Mouse (Mus musculus): ENCODE results near the gene Mtf1. TPM values are rescaled to one million over a fixed set of nuclear protein-coding genes. Genes with fewer than 3 reads are reported as not detected.

Gene Mtf1
- total RNA-seq, 2 experiments from 2014 or later: 44.4 to 50.7 TPM

DNA sequence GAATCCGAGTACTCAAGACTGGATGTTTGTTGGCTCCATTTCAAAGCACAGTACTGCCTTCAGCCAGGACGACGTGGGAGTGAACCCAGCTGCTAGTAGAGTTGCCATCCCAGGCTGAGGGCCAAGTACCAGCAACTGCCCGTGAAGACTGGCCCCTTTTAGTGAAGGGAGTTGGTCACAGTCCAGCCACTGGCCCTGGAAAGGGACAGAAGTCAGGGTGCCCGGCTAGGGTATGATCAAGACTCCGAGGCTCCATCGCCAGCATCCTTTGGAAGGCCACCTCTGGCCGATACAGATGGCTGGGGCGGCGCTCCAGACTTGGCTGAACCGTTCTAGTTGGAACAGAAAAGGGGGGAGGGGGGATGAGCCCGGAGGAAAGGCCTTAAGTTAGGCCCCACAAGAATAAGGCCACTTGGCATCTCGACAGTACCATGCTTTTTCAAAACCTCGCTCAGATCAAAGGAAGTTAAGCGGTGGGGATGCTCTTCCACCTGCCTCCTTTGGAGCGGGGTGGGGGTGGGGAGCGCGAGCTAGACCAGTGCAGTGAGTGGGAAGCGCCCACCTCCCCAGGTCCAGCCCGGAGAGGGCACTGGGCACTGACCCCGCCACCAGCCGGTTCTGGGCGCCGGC is 47.8 kb downstream of the Mtf1 start:
- ATAC-seq (replicated peaks; ENCODE audit: low FRiP score, low TSS enrichment, poor library complexity, severe bottlenecking): no peak

DNA sequence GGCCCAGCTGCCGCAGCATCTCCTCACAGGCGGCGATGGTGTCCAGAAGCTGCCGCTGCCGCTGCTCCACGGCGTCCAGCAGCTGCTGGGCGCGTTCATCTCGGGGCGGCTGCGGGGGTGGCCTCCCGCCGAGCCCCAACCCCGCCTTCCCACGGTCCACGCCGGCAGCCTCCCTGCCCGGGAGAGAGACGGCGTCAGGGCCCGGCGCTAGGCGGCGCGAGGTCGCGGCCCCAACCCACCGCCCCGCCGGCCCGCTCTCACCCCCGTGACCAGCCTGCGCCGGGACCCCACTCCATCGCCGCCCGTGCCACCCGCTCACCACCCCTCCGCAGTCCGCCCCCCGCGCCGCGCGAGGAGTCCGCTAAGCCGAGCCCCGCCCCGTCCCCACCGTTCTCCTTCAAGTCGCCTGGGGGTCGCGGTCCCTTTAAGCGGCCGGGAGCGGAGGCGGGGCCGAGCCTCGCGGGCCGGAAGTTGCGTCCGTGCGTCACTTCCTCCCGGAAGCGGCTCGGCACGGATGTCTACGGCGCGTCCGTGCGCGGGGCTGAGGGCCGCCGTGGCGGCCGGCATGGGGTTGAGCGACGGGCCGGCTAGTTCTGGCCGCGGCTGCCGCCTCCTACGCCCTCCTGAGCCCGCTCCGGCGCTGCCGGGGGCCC is 48.5 kb downstream of the Mtf1 start, which contains the start of gene Yrdc:
TSS of gene Yrdc (plus strand) at position 419 of the 653 bp plus-strand sequence.
- peak; percentile 73 for ATAC-seq (replicated peaks; ENCODE audit: low FRiP score, low TSS enrichment, poor library complexity, severe bottlenecking)

DNA sequence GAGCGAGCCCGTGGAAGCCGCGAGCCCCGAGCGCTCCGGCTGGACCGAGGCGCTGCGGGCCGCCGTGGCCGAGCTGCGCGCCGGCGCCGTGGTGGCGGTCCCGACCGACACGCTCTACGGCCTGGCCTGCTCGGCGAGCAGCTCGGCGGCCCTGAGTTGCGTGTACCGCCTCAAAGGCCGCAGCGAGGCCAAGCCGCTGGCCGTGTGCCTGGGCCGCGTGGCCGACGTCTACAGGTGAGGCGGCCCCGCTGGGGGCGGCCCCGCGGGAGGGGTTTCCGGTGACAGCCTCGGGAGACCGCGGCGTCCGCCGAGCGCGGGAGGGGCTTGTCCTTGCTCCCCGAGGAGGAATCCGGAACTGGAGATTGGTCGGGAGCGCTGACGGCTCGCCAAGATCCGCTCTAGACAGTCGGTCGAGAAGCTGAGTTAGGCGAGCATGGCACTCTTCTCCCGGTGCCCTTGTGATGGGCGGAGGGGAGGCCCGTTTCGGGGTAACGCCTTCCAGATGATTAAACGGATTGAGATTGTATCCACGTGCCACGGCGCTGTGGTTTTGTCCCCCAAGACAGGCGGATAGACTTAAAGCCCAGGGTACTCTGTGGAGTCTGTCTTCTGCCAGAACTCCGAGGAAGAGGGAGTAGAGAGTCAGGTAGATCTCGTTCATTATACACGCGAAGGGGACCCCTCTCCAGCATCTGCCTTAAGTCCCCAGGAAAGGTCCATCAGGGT is 49.2 kb downstream of the Mtf1 start, which contains the start of gene 1110065P20Rik:
TSS of gene 1110065P20Rik (minus strand) at position 264 of the 726 bp plus-strand sequence.
- ATAC-seq (replicated peaks; ENCODE audit: low FRiP score, low TSS enrichment, poor library complexity, severe bottlenecking): peak; percentile 45

DNA sequence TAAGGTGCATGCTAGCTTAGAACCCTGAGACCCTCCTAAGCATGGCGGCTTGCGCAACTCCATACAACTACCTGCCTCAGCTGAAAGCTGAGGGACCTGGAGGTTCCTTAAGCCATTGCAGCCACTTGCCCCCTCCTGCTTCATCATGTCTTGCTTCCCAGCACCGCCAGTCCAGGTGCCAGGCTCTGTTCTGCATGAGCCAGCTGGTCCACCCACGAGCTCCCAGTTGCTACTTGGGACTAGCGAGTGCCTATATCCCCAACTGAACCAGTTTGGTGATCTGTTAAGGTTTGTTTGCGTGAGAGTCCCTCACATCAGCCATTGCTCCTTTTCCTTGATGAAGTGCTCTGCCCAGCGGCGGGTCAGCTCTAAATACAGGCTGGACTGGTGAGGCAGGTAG is 54.4 kb downstream of the Mtf1 start:
- ATAC-seq (replicated peaks; ENCODE audit: low FRiP score, low TSS enrichment, poor library complexity, severe bottlenecking): no peak

DNA sequence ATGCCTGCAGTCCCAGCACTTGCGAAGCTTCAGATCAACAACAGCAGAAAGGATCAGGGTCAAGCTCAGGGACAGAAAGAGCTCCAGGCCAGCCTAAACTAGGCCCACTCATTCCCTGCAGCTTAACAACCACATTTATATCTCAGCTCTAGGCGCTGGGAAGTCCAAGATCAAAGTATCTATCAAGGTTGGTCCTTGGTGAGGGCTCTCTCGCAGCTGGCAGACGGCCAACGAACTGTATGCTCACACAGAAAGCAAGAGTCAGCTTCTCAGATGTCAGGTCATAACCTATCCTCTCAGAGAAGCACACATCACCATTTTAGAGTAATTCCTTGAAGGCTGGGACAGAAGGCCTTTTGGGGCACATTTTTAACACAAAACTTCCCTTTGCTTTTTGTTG is 56.5 kb downstream of the Mtf1 start:
- ATAC-seq (replicated peaks; ENCODE audit: low FRiP score, low TSS enrichment, poor library complexity, severe bottlenecking): no peak

DNA sequence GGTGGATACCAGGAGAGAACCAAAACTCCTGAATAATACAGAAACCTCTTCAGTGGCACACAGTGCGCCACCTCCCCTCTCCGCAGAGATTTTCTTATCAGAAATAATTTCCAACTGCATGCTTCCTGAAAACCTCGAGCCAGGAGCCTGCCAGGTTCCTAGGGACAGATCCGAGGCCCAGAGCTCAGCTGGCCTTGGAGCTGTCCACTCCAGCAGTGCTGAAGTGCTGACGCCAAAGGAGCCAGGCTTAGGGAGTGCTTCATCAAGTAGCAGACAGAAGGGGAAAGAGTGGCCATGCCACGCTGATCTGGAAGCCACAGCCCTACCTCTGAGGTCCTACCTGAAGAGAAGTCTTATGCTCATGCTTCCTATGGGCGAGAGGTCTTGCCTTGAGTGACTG is 58.5 kb downstream of the Mtf1 start:
- peak; percentile 81 for ATAC-seq (replicated peaks; ENCODE audit: low FRiP score, low TSS enrichment, poor library complexity, severe bottlenecking)

DNA sequence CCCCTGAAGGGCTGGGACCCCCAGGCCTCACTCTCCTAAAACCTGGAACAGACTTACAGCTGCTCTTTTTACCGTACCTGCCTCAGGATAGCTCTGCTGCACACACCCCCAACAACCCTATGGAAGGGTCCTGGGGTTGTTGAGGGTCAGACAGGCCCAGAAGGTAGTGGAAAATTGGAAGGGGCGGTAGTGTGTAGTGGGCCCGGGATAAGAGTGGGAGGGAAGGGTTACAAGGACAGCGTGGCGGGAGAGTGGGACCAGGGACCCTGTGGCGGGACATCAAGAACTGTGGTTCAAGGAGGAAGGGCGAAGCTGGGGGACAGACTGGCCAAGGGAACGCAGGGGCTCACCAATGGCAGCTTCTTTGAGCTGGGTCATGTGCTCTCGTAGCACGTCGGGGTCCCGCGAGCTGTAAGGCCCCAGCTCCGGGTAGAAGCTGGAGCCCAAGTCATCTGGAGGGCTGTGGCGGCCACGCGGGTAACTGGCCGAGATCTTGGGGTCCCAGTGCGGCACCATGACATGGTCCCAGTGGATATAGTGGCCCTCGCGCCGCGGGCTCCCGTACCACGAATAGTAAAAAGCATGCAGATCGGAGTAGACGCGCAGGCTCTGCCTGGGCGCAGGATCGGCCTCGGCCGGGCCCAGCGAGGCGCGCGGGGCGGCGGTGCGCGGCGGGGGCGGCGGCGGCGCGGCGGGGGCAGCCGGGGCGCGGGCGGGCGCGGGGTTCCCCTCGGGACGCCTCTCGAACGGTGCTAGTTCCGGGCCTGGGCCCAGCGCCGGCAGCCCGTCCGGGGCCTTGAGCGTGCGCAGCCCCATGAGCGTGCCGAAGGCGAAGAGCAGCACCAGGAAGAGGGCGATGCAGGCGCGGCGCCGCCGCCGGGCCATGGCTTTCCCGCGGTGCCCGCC is 59.6 kb downstream of the Mtf1 start, which contains the start of gene Maneal:
TSS of gene Maneal (minus strand) at position 889 of the 906 bp plus-strand sequence.
- no peak for ATAC-seq (replicated peaks; ENCODE audit: low FRiP score, low TSS enrichment, poor library complexity, severe bottlenecking)

DNA sequence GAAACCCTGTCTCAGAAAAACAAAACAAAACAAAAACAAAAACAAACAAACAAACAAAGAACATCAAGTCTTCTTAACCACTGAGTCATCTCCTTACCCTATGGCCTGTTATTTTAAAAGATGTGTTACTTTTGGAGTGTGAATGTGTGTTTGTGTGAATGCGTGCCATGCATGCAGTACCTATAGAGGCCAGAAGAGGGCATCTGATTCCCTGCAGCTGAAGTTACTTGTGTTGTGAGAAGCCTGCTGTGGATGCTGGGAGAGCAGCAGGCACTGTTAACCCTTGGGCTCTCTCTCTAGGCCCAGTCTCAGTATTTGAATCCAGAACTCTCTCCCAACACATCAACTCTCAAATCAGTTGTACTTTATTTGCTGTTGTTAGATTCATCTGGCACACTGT is 70.8 kb downstream of the Mtf1 start:
- no peak for ATAC-seq (replicated peaks; ENCODE audit: low FRiP score, low TSS enrichment, poor library complexity, severe bottlenecking)

DNA sequence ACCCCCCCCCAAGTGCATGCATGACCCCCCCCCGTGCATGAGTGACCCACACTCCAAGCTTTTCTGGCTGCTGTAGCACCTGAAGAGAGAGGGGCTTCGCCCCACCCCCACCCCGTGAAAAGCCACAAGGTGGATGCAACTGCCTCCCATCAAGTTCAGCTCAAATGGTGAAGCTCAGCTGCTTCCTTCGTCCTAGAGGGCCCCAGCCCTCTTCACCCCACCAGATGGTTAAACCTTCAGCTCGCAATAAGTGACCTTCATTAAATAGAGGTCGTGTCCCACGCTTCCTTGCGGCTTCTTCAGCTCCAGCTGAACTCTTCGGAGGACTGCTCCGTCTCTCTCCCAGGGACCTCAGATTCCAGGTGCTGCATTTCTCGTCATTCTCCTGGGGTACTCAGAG is 78.7 kb downstream of the Mtf1 start, which contains the start of gene Epha10:
TSS of gene Epha10 (plus strand) at position 301 of the 400 bp plus-strand sequence.
- ATAC-seq (replicated peaks; ENCODE audit: low FRiP score, low TSS enrichment, poor library complexity, severe bottlenecking): no peak

DNA sequence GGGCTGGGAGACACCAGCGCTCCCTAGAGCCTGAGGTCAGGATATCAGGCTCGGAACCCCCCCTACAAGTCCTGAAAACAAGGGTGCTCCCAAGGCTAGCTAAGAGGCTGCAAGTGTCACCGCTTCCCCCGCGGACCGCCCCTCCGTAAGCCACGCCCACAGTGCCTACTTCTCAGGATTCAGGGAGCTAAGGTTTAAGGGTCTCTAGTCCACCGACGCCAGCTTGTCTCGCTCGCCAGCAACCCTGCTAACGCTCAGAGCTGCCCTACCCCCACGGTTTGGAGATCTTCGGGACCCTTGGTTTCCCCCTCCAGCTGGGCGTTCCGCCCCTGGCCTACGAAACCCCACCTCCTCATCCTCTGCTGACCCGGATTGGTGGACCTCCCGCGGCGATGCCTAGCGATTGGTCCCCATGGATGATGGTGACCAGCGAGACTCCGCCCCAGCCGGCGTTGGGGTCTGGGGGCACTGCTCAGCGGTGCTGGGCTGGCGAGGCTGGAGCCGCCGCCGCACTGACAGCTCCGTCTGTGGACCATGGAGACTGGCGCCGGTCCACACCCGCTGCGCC is 79.5 kb downstream of the Mtf1 start:
- no peak for ATAC-seq (replicated peaks; ENCODE audit: low FRiP score, low TSS enrichment, poor library complexity, severe bottlenecking)

DNA sequence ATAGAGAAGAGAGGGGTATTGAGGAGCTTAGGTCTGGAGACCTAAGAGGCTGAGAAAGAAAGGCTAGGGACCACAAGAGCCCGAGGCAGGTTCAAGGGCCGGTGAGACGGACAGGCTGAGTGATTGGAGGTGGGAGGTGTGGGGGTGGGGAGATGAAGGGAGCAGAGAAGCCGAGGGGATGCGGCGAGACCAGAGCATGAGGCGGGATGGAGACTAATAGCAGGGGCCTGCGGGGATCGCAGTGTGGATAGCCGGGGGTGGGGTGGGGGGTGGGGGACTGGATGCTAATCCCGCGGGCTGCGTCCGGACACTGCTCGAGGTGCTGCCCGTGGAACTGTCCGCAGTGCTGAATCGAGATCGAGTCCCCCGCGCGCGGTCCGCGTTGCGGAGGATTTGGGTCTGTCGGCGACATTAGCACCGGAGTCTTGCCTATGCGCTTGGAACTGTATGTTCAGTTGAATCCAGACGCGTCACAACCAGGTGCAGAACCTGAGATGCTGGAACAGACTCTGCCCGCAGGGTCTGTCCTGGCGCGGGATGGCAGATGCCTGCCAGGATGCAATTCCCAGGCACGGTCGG is 80.3 kb downstream of the Mtf1 start:
- peak; percentile 60 for ATAC-seq (replicated peaks; ENCODE audit: low FRiP score, low TSS enrichment, poor library complexity, severe bottlenecking)

DNA sequence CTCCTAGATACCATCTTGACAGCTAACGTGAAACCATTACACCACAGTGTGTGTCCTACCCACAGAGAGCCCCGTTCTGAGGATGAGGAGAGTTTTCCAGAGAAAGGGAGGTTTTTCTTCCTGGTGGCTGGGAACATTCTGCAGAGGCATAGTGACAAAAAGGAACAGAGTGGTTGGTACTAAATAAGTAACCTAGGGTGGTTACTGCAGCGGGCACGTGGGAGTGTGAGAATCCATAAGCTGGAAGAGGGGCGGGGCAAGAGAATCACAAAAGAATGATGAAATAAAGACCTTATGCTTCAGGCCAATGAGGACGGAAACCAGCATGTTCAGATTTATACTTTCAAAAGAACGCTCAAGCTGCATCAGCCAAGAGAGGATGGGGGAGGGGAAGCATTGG is 86.8 kb downstream of the Mtf1 start:
- no peak for ATAC-seq (replicated peaks; ENCODE audit: low FRiP score, low TSS enrichment, poor library complexity, severe bottlenecking)

DNA sequence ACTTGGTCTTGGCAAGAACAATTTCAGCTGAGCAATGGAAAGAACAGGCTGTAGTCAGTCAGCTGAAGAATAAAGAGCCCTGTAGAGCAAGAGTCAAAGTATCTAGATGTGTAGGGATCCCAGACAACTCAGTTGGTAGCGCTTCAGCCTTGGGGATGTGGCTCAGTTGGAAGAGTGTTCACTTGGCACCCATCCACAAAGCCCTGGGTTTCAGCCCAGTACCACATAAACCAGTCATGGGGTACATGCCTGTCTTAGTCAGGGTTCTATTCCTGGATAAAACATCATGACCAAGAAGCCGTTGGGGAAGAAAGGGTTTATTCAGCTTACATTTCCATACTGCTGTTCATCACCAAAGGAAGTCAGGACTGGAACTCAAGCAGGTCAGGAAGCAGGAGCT is 88.0 kb downstream of the Mtf1 start:
- no peak for ATAC-seq (replicated peaks; ENCODE audit: low FRiP score, low TSS enrichment, poor library complexity, severe bottlenecking)

DNA sequence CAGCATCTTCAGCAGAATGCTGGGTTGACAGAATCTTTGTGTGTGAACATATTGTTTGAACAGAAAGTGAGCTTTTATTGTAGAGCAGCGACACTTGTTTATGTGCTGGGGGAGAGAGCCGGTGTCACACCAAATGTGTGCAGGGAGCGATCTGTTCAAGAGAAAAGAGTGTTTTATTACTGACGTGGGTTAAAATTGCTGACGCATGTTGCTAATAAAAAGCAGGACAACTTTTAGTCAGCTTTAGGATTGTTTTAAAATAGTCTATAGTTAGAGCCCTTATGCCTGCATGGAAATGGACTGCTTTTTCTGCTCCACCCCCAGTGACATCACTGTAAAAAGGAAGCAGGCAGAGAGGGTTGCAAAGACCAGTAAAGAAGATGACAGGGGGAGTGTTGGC is 88.9 kb downstream of the Mtf1 start:
- ATAC-seq (replicated peaks; ENCODE audit: low FRiP score, low TSS enrichment, poor library complexity, severe bottlenecking): no peak

DNA sequence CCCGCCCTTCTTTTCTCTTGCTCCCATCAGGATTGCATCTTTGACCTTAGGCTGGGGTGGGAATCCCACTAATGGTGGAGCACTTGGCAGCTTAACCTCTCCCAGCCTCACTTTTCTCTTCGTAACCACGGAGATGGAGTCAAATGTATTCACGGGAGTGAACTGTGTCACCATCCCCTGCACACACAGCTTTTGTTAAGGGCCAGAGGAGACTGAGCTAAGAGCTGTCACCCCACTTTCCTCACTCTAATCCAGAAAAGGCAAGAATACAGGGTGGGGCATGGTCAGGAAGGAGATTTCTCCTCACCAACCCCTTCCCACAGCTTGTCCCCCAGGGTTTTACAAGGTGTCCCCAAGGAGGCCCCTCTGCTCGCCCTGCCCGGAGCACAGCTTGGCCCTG is 91.9 kb downstream of the Mtf1 start:
- ATAC-seq (replicated peaks; ENCODE audit: low FRiP score, low TSS enrichment, poor library complexity, severe bottlenecking): no peak

DNA sequence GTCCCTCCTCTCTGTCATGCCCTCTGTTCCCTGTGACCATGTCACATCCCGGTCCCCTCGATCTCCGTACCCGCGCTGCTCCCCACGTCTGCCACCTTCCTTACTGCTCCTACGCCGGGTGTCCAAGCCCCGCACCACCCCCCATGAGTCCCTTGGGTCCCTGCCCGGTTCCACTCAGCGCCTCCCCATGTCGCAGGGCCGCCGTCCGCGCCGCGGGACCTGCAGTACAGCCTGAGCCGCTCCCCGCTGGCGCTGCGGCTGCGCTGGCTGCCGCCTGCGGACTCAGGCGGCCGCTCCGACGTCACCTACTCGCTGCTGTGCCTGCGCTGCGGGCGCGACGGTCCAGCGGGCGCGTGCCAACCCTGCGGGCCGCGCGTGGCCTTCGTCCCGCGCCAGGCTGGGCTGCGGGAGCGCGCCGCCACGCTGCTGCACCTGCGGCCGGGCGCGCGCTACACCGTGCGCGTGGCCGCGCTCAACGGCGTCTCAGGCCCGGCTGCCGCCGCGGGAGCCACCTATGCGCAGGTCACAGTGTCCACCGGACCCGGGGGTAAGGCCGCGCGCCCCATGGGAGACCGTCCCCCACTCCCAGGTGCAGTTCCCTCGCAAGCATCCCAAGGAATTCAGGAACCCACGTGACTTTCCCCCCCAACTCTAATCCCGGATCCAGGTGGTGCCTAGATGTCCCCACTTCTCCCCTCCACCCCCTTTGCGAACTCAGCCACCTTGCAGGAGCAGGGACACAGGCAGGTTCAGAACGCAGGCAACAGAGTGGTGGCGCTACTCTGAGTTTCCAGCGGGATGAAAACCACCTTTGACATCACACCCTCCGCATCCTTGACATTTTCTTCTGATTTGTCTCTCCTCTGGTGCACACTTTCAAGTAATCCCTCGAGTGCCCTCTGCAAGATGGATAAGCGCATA is 92.9 kb downstream of the Mtf1 start:
- no peak for ATAC-seq (replicated peaks; ENCODE audit: low FRiP score, low TSS enrichment, poor library complexity, severe bottlenecking)

DNA sequence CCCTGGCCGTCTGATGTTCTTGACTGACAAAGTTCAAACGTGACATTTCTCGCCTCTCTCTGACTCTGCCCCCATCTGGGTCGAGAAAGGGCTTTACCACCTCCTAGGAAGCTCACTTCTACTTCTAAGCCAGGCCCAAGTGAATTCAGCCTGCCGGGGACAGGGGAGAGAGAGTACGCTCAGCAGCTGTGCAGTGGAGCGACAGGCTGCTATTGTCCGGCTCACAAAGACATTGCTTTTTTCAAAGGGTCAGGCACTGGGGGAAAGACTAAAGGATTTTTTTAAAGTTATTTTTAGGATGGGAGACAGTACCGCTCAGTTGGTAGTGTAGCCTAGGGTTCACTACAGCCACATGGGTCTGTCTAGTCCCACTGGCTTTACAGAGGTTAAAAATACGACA is 96.5 kb downstream of the Mtf1 start:
- ATAC-seq (replicated peaks; ENCODE audit: low FRiP score, low TSS enrichment, poor library complexity, severe bottlenecking): no peak

All from megakaryocyte-erythroid progenitor cell, adult 5-6 weeks (primary cell).